Mouse (Mus musculus): ENCODE measurements around the gene Apof. TPM values are rescaled to one million over a fixed set of nuclear protein-coding genes. Genes with fewer than 3 reads are reported as not detected.
"Not testable (repeated sequence)": the region's sequence is repeated elsewhere in the genome, so short reads cannot be mapped to it uniquely, and the experiment has no call there.

Apof gene
- polyA plus RNA-seq, 3 experiments from 2014 or later, result not detected

- ATAC-seq, result no peak
Measured at GRCm38 (mm10) chr10:128259946-128260345, 8.5 kb upstream of the Apof start.

GRCm38 (mm10) chr10:128260376-128260775, 8.1 kb upstream of the Apof start:
- ATAC-seq, result not testable (repeated sequence)

- ATAC-seq, result no peak
Measured at GRCm38 (mm10) chr10:128262300-128262699, 6.2 kb upstream of the Apof start.

- no peak for ATAC-seq
Measured at GRCm38 (mm10) chr10:128263393-128264310, 4.8 kb upstream of the Apof start.

GRCm38 (mm10) chr10:128269206-128269910, 887 bp downstream of the Apof start:
- ATAC-seq, result no peak

GRCm38 (mm10) chr10:128270287-128270841, 1.9 kb downstream of the Apof start, which contains the start of gene Stat2:
Stat2 (plus strand) TSS chr10:128270559.
- ATAC-seq, result peak; percentile 100

GRCm38 (mm10) chr10:128270866-128271265, 2.4 kb downstream of the Apof start:
- ATAC-seq, result no peak

GRCm38 (mm10) chr10:128271883-128272282, 3.4 kb downstream of the Apof start:
- no peak for ATAC-seq

- ATAC-seq, result not testable (repeated sequence)
Measured at GRCm38 (mm10) chr10:128272819-128273439, 4.5 kb downstream of the Apof start.

GRCm38 (mm10) chr10:128275374-128275773, 6.9 kb downstream of the Apof start:
- not testable (repeated sequence) for ATAC-seq

GRCm38 (mm10) chr10:128278158-128278557, 9.7 kb downstream of the Apof start:
- no peak for ATAC-seq

GRCm38 (mm10) chr10:128280943-128281342, 12.5 kb downstream of the Apof start:
- ATAC-seq, result no peak

- ATAC-seq, result no peak
Measured at GRCm38 (mm10) chr10:128281682-128282081, 13.2 kb downstream of the Apof start.

GRCm38 (mm10) chr10:128282886-128283450, 14.5 kb downstream of the Apof start:
- no peak for ATAC-seq

- no peak for ATAC-seq
Measured at GRCm38 (mm10) chr10:128283604-128284579, 15.4 kb downstream of the Apof start.

GRCm38 (mm10) chr10:128290594-128290993, 22.1 kb downstream of the Apof start:
- not testable (repeated sequence) for ATAC-seq

- ATAC-seq, result no peak
Measured at GRCm38 (mm10) chr10:128296370-128297090, 28.1 kb downstream of the Apof start.

GRCm38 (mm10) chr10:128297221-128297620, 28.8 kb downstream of the Apof start:
- ATAC-seq, result no peak

GRCm38 (mm10) chr10:128297622-128298021, 29.2 kb downstream of the Apof start:
- ATAC-seq, result no peak

- no peak for ATAC-seq
Measured at GRCm38 (mm10) chr10:128298243-128298642, 29.8 kb downstream of the Apof start.

All from inflammation-experienced regulatory T-cells, adult 6 months (primary cell).